Mouse (Mus musculus) inflammation-experienced regulatory T-cells, adult 6 months (primary cell): ENCODE data around the gene Snx30. TPM values are rescaled to one million over a fixed set of nuclear protein-coding genes. Genes with fewer than 3 reads are reported as not detected.

Source experiments
- ATAC-seq: one replicate; pipeline ENCODE4 v1.8.0; 2017
- polyA plus RNA-seq, 3 experiments: library from polyadenylated mRNA; unstranded; fragments of 100-300 nt; shearing (Covaris generic); gene quantifications; one replicate each; pipeline ENCODE4 v1.2.1; 2017

Gene Snx30
- polyA plus RNA-seq, 3 experiments from 2014 or later = 2.6 to 3.6 (median 2.8) TPM

GRCm38 (mm10) chr4:59876570-59876969, 70.9 kb downstream of the Snx30 start:
- no peak for ATAC-seq

GRCm38 (mm10) chr4:59877025-59877424, 71.4 kb downstream of the Snx30 start:
- ATAC-seq = no peak

GRCm38 (mm10) chr4:59878595-59878994, 73.0 kb downstream of the Snx30 start:
- no peak for ATAC-seq

- no peak for ATAC-seq
These were observed 73.8 kb downstream of the Snx30 start for GRCm38 (mm10) chr4:59879444-59879843.

- ATAC-seq = no peak
These were observed 75.1 kb downstream of the Snx30 start for GRCm38 (mm10) chr4:59880725-59881124.

GRCm38 (mm10) chr4:59881210-59881609, 75.6 kb downstream of the Snx30 start:
- ATAC-seq = no peak

- ATAC-seq = no peak
These were observed 78.6 kb downstream of the Snx30 start for GRCm38 (mm10) chr4:59884136-59884696.

GRCm38 (mm10) chr4:59886281-59886680, 80.6 kb downstream of the Snx30 start:
- no peak for ATAC-seq

- ATAC-seq = no peak
These were observed 81.4 kb downstream of the Snx30 start for GRCm38 (mm10) chr4:59887011-59887410.

GRCm38 (mm10) chr4:59888014-59888413, 82.4 kb downstream of the Snx30 start:
- no peak for ATAC-seq

- ATAC-seq = no peak
These were observed 84.5 kb downstream of the Snx30 start for GRCm38 (mm10) chr4:59890086-59890600.

- no peak for ATAC-seq
These were observed 86.2 kb downstream of the Snx30 start for GRCm38 (mm10) chr4:59891723-59892416.

GRCm38 (mm10) chr4:59892731-59893130, 87.1 kb downstream of the Snx30 start:
- no peak for ATAC-seq

GRCm38 (mm10) chr4:59894415-59894814, 88.8 kb downstream of the Snx30 start:
- ATAC-seq = no peak

GRCm38 (mm10) chr4:59894977-59895575, 89.4 kb downstream of the Snx30 start:
- ATAC-seq = no peak

- ATAC-seq = no peak
These were observed 90.4 kb downstream of the Snx30 start for GRCm38 (mm10) chr4:59896000-59896399.

- no peak for ATAC-seq
These were observed 92.3 kb downstream of the Snx30 start for GRCm38 (mm10) chr4:59897814-59898520.

GRCm38 (mm10) chr4:59898521-59898919, 92.9 kb downstream of the Snx30 start:
- no peak for ATAC-seq

GRCm38 (mm10) chr4:59901810-59902209, 96.2 kb downstream of the Snx30 start:
- no peak for ATAC-seq

GRCm38 (mm10) chr4:59902547-59902946, 96.9 kb downstream of the Snx30 start:
- ATAC-seq = no peak

GRCm38 (mm10) chr4:59907092-59907491, 101.5 kb downstream of the Snx30 start:
- no peak for ATAC-seq

- ATAC-seq = no peak
These were observed 102.1 kb downstream of the Snx30 start for GRCm38 (mm10) chr4:59907657-59908230.

- ATAC-seq = no peak
These were observed 103.1 kb downstream of the Snx30 start for GRCm38 (mm10) chr4:59908785-59909184.
